Mouse (Mus musculus): ENCODE results near the gene Hdac9. TPM values are rescaled to one million over a fixed set of nuclear protein-coding genes. Genes with fewer than 3 reads are reported as not detected.

The Hdac9 gene
- total and polyA plus RNA-seq, 2 experiments from 2014 or later: 14.9 to 21.6 TPM

DNA sequence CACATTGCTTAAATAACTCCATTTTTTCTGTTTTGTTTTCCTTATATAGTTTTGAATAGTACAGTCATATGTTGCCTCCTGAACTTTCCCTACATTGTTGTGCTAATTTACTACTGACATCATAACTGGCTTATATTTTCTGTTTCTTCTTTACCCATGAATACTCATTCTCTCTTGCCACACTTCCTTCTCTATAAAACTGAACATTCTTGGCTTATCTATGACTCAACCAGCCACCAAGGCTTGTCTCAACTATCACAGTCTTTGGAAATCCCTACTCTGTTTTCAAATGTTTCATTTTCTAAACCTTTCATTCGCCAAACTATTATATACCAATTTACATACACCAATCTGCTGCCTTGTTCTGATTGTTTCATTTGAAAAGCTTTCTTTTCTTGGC lies 108.7 kb downstream of the Hdac9 start:
- H3K36me3 ChIP-seq (ENCODE audit: insufficient read depth): no peaks in the 10 kb centered on the region
- DNase-seq (no peak), ATAC-seq (no peak)
- H3K27ac ChIP-seq (ENCODE audit: low read depth, low read length): no peak overlapping the region
- no peaks in the 10 kb centered on the region for H3K27me3 ChIP-seq (ENCODE audit: insufficient read depth, low read length)
- no peak overlapping the region for H3K4me2 ChIP-seq (ENCODE audit: low read depth)
- no peak overlapping the region for H3K4me3 ChIP-seq (ENCODE audit: low read depth, low read length)
- H3K9ac ChIP-seq: no peak overlapping the region
- H3K4me1 ChIP-seq (ENCODE audit: insufficient read depth): no peaks in the 10 kb centered on the region
- no peak for TF ChIP-seq CTCF (IDR thresholded peaks at IDR 0.05; ENCODE audit: low read depth)
- WGBS: 93% methylated on average over 1 of the region's 1 CpGs
- no peaks in the 10 kb centered on the region for H3K9me3 ChIP-seq (ENCODE audit: low read length)

DNA sequence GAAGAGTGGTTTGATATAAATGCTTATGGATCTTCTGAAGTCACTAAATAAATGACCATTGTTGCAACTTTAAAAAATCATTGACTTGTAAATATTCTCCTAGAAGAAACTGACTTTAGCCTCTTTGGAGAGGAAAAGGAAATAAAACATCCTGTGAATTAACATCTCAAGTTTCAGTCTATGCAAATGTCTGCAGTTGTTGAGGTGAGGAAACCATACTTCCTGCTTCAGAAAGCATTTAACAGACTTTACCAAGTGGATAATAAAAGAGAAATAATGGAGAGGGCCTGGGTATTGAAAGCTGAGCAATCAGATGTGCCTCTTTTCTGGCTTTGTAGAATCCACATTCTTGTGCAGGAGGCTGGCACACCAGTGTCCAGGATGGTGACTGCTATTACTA lies 110.4 kb downstream of the Hdac9 start:
- Histone ChIP-seq H3K27me3 (ENCODE audit: insufficient read depth, low read length) (no peaks in the 10 kb centered on the region), H3K9ac (no peak overlapping the region), H3K4me1 (ENCODE audit: insufficient read depth) (no peaks in the 10 kb centered on the region), H3K9me3 (ENCODE audit: low read length) (no peaks in the 10 kb centered on the region), H3K27ac (ENCODE audit: low read depth, low read length) (no peak overlapping the region), H3K4me2 (ENCODE audit: low read depth) (no peak overlapping the region), H3K36me3 (ENCODE audit: insufficient read depth) (no peaks in the 10 kb centered on the region), H3K4me3 (ENCODE audit: low read depth, low read length) (no peak overlapping the region)
- ATAC-seq (no peak), DNase-seq (no peak)
- TF ChIP-seq CTCF (IDR thresholded peaks at IDR 0.05; ENCODE audit: low read depth): no peak

DNA sequence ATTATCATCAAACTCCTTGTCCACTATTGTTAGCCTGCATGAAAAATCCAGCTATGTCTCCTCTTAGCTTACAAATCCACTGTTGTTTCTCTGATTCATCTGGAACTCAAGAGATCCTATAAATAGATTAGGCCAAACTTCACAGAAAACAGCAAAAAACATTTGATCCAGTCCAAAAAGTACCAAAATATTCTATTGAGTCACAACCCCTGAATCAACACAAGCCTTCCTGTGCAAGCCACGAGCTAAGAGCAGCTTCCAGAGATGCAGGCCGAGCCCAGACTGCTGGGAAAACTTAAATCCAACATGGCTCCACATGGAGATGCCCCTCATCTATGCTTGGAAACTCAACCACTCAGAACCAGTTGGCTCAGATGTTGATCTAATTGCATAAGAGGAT lies 113.2 kb downstream of the Hdac9 start:
- WGBS: 79% methylated on average over 2 of the region's 2 CpGs
- Histone ChIP-seq H3K9me3 (ENCODE audit: low read length) (no peaks in the 10 kb centered on the region), H3K4me1 (ENCODE audit: insufficient read depth) (no peaks in the 10 kb centered on the region), H3K27me3 (ENCODE audit: insufficient read depth, low read length) (no peaks in the 10 kb centered on the region), H3K9ac (no peak overlapping the region), H3K4me3 (ENCODE audit: low read depth, low read length) (no peak overlapping the region), H3K4me2 (ENCODE audit: low read depth) (no peak overlapping the region), H3K27ac (ENCODE audit: low read depth, low read length) (no peak overlapping the region), H3K36me3 (ENCODE audit: insufficient read depth) (no peaks in the 10 kb centered on the region)
- no peak for TF ChIP-seq CTCF (IDR thresholded peaks at IDR 0.05; ENCODE audit: low read depth)
- DNase-seq (no peak), ATAC-seq (no peak)

DNA sequence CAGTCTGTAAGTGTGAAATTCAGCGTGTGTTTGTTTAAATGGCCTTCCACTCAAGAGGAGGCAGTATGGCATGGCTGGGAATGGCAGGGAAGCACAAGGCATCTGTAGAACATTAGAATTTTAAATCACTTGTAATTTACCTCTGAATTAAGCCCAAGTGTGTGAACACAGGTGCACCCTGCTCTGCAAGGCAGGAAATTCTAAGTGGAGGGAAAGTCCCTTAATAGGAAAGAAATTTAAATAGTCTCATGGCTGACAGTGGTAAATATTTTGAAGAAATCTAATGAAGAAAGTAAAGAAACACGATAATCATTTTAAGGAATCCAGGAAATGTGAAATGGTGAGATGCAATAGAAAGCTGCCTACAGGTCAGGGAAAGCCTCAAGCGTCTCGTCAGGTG lies 114.6 kb downstream of the Hdac9 start:
- no peak overlapping the region for H3K4me2 ChIP-seq (ENCODE audit: low read depth)
- no peak overlapping the region for H3K9ac ChIP-seq
- H3K4me3 ChIP-seq (ENCODE audit: low read depth, low read length): no peak overlapping the region
- no peaks in the 10 kb centered on the region for H3K36me3 ChIP-seq (ENCODE audit: insufficient read depth)
- TF ChIP-seq CTCF (IDR thresholded peaks at IDR 0.05; ENCODE audit: low read depth): no peak
- ATAC-seq (no peak), DNase-seq (no peak)
- WGBS: 66% methylated on average over 4 of the region's 4 CpGs
- H3K27ac ChIP-seq (ENCODE audit: low read depth, low read length): no peak overlapping the region
- H3K9me3 ChIP-seq (ENCODE audit: low read length): no peaks in the 10 kb centered on the region
- no peaks in the 10 kb centered on the region for H3K4me1 ChIP-seq (ENCODE audit: insufficient read depth)
- H3K27me3 ChIP-seq (ENCODE audit: insufficient read depth, low read length): no peaks in the 10 kb centered on the region

DNA sequence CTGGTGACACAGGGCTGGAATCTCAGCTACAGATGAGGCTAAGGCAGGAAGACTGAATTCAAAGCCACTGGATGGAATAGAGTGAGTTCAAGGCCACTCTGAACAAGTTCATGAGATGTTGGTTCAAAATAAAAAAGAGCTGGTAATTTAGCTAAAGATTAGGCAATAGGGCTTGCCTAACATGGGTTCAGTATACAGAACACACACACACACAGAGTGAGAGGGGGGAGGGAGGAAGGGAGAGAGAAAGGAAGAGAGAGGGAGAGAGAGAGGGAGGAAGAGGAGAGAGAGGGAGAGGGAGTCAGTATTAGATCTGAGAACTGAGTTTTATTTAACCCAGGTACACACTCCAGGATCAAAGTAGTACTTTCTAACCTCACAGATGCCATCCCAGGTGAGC lies 115.1 kb downstream of the Hdac9 start:
- ATAC-seq (no peak), DNase-seq (no peak)
- no peak overlapping the region for H3K4me2 ChIP-seq (ENCODE audit: low read depth)
- no peak overlapping the region for H3K4me3 ChIP-seq (ENCODE audit: low read depth, low read length)
- no peak overlapping the region for H3K27ac ChIP-seq (ENCODE audit: low read depth, low read length)
- no peak for TF ChIP-seq CTCF (IDR thresholded peaks at IDR 0.05; ENCODE audit: low read depth)
- no peaks in the 10 kb centered on the region for H3K27me3 ChIP-seq (ENCODE audit: insufficient read depth, low read length)
- no peaks in the 10 kb centered on the region for H3K9me3 ChIP-seq (ENCODE audit: low read length)
- no peak overlapping the region for H3K9ac ChIP-seq
- no peaks in the 10 kb centered on the region for H3K36me3 ChIP-seq (ENCODE audit: insufficient read depth)
- no peaks in the 10 kb centered on the region for H3K4me1 ChIP-seq (ENCODE audit: insufficient read depth)

DNA sequence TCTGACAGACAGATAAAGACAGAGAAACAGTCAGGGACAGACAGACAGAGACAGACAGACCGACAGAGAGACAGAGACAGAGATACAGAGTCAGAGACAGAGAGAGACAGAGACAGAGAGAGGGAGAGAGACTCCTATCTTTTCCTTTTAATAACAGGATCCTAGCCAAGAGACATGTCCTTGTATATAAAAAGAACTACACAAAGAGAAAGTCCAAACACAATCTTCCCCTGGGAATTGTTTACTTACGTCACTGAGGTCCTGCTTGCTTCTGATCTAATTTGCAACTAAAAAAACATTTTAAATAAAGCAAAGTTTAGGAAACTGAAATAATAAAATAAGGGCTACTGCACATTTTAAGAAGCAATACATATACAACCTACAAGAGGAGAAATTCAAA lies 119.5 kb downstream of the Hdac9 start:
- no peak for DNase-seq
- ATAC-seq: no peak
- Histone ChIP-seq H3K9me3 (ENCODE audit: low read length) (no peaks in the 10 kb centered on the region), H3K27me3 (ENCODE audit: insufficient read depth, low read length) (no peaks in the 10 kb centered on the region), H3K4me3 (ENCODE audit: low read depth, low read length) (no peak overlapping the region), H3K27ac (ENCODE audit: low read depth, low read length) (no peak overlapping the region), H3K36me3 (ENCODE audit: insufficient read depth) (no peaks in the 10 kb centered on the region), H3K9ac (no peak overlapping the region), H3K4me1 (ENCODE audit: insufficient read depth) (no peaks in the 10 kb centered on the region), H3K4me2 (ENCODE audit: low read depth) (no peak overlapping the region)
- 63% methylated on average over 2 of the region's 2 CpGs for WGBS
- TF ChIP-seq CTCF (IDR thresholded peaks at IDR 0.05; ENCODE audit: low read depth): no peak

DNA sequence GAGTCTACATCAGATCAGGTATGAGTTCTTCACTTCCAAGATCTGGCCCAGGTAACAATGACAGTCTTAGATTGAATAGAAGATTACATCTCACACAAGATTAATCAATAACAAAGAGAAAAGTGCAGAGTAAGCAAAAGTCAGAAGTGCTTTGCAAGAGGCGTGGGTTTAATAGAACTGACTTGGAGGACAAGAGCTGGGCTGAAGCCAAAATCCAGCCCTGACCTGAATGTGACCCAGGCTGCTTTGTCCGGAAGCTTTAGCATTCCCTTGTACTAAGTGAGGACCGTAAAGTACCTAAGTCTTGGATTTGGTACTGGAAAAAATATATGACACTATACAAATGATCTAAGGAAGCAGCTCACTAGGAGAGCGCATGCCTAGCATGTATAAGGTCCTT lies 121.4 kb downstream of the Hdac9 start:
- peaks cover 6% of the 10 kb centered on the region for H3K4me1 ChIP-seq (ENCODE audit: insufficient read depth)
- ATAC-seq (no peak), DNase-seq (no peak)
- no peak for TF ChIP-seq CTCF (IDR thresholded peaks at IDR 0.05; ENCODE audit: low read depth)
- 65% methylated on average over 4 of the region's 4 CpGs for WGBS
- no peak overlapping the region for H3K4me2 ChIP-seq (ENCODE audit: low read depth)
- H3K9me3 ChIP-seq (ENCODE audit: low read length): no peaks in the 10 kb centered on the region
- H3K36me3 ChIP-seq (ENCODE audit: insufficient read depth): no peaks in the 10 kb centered on the region
- H3K27me3 ChIP-seq (ENCODE audit: insufficient read depth, low read length): no peaks in the 10 kb centered on the region
- no peak overlapping the region for H3K27ac ChIP-seq (ENCODE audit: low read depth, low read length)
- no peak overlapping the region for H3K9ac ChIP-seq
- no peak overlapping the region for H3K4me3 ChIP-seq (ENCODE audit: low read depth, low read length)

DNA sequence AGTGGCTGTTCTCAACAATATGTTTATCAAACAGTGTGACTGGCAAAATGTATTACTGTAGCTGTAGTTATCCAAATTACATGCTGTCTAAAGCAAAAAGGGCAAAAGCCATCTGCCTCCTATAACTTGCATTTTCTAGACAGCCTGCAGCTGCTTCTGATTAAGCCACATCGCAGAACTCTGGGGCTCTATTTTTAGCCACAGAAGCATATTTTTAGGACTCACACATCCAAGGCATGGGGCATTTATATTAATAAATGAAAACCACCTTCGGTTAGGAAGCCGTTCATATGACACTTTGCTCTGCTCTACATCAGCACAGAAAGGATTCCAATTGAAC lies 124.8 kb downstream of the Hdac9 start:
- Histone ChIP-seq H3K4me1 (ENCODE audit: insufficient read depth) (peaks cover 6% of the 10 kb centered on the region), H3K27me3 (ENCODE audit: insufficient read depth, low read length) (no peaks in the 10 kb centered on the region), H3K27ac (ENCODE audit: low read depth, low read length) (no peak overlapping the region), H3K4me3 (ENCODE audit: low read depth, low read length) (no peak overlapping the region), H3K9me3 (ENCODE audit: low read length) (no peaks in the 10 kb centered on the region), H3K9ac (no peak overlapping the region), H3K4me2 (ENCODE audit: low read depth) (no peak overlapping the region), H3K36me3 (ENCODE audit: insufficient read depth) (no peaks in the 10 kb centered on the region)
- TF ChIP-seq CTCF (IDR thresholded peaks at IDR 0.05; ENCODE audit: low read depth): no peak
- DNase-seq (peak; percentile 27), ATAC-seq (peak; percentile 82)
- WGBS: 39% methylated on average over 3 of the region's 3 CpGs

All from forebrain, postnatal 0 days (tissue).